Mouse (Mus musculus) ZHBTc4 (cell line): ENCODE measurements around the gene Nipa2.

ENCODE experiments used
- DNase-seq: peaks from one replicate; pipeline ENCODE4 v3.0.0-alpha.2; 2011; ENCODE audit warnings: low read depth, low spot score

Nipa2 gene

DNA sequence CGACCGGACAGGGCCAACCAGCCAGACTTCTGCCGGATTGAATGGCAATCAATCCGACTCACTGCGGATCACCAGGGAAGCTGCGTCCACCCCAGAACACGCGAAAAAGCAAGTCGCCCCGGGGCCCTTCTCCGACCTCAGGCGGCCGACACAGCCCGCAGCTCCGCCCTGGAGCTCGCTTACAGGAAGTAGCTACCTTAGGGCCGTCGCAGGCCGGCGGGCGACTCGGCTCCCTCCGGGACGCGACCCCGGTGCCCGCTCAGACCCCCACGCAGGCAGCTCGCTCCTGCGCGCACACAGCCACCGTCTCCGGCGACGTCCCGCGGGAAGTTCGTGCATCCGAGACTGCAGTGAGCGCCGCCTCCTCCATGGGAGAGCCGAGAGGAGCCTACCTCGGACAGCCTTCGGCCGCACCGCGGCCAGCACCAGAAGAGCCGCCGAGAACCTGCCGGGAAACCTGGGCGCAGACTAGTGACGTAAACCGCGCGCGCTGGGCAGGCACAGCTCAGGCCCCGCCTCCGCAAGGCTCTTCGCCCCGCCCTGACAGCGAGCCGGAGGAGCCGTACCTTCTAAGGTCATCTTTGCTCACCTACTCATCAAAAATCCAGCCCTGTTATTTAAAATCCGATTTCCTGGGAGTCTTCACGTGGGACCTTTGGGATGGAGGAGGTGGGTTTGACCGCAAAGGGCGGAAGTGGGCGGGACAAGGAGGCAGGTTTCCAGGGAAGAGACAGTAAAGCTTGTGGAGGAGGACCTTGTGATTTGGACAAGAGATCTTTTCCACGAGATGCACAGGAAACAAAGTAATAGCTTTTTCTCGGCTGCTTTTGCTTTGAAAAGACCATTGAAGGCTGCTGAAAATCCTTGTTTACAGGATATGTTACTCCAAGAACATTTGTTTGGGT, at the start of gene Nipa2:
TSS of gene Nipa2 (minus strand) at position 473 of the 905 bp plus-strand sequence.
- peak; percentile 98 for DNase-seq

DNA sequence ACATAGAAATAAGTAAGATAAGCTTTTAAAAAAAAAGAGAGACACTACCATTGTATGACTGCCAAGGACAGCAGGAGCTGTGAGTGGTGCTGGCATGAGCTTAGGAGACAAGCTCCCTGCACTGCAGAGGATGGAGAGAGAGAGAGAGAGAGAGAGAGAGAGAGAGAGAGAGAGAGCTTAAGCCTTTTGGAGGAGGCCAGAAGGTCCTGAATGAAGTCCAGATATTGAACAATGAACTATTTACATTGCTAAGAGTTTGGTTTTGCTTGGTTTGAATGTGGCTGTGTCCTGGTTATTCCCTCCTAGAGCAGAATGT, 48.7 kb upstream of the Nipa2 start:
- DNase-seq: no peak

DNA sequence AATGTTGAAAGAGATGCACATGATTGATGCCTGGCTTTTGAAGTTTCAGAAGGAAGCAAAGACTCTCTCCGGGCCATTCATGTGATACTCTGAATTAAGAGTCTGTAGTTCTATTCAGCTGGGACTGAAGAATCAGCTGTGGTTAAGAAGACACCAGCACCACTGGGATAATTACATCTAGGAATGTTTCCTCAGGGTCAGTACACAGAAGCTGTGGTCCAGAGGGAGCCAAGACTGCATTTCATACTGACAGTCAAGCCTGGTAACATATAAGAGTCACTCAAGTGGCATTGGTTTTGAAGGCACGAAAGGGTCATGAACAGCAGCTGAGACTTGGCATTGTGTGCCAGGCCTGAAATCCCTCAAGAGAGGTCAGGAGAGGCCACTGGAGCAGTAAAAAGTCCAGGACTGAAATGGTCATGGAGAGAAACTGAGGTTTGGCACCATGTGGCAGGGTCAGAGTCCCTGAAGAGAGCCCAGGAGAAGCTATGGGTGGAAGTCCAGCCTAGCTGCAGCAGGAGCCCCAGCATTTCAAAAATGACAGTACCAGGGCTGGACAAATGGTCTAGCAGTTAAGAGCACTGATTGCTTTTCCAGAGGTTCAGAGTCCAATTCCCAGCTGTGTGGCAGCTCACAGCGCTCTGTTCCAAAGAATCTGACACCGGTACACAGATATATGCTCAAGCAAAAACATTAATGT, 48.2 kb upstream of the Nipa2 start:
- no peak for DNase-seq

DNA sequence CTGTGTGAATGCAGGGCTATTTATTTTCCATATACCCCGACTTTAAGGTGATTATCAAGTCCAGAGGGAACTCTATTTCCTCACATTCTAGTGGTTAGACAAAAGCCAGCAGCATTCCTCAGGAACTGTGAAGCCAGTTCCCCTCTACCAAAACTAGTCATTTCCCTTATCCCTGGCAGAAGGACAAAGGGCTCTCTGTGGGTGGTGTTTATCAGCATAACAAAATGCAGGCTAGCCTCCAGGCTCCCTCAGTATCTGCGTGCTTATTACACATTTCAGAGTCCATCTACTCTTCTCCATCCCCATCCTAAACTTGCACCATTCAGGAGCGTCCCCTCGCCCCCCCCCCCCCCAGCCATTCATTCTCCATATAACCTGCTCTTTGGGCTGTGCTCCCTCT, 36.7 kb upstream of the Nipa2 start:
- peak; percentile 83 for DNase-seq

DNA sequence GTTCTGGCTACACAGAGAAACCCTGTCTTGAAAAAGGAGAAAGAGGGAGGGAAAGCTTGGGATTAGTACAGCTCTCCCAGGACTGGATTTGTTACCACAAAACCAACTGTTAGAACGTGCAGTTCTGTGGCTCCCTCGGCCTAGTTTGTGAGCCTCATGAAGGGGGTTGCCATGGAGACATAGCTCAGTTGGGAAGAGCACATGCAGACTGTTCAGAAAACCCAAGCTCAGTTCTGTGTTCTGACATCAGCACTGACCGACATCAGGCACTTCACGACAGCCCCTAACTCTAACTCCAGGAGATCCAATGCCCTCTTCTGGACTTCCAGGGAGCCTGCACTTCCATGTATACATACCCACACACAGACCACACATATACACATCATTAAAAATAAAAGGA, 32.7 kb upstream of the Nipa2 start:
- DNase-seq: peak; percentile 23

DNA sequence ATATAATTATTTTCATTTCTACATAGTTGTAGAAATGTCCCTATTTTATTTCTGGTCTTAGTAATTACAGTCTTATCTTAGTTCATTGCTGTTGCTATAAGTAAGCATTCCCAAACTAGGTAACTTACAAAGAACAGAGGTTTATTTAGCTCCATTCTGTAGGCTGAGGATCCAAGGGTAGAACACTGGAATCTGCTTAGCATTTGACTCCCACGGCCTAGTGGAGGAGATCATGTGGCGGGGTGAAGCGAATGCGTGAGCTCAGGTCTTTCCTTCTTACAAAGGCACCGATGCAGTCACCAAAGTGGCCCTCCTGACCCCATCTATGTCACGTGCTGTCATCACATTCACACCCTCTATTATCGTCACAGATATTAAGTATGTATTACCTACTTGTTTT, 29.6 kb upstream of the Nipa2 start:
- DNase-seq: no peak

DNA sequence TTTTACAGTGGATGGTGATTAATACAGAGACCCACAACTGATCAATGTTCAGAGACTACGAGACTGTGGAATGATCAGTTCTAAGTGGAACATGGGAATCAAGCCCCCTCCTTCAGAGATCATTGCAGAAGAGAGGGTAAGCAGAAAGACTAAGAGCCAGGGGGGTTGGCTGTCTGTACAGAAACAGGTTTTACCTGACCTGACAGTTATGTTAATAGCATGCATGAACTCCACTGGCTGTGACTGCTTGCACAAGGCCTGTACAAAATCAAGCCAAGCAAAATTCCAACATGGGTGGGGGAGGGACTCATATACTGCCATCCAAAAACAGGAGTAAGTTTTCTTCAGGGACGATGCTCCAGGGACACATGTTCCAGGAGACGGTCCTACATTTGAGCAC, 28.9 kb upstream of the Nipa2 start:
- peak; percentile 31 for DNase-seq

DNA sequence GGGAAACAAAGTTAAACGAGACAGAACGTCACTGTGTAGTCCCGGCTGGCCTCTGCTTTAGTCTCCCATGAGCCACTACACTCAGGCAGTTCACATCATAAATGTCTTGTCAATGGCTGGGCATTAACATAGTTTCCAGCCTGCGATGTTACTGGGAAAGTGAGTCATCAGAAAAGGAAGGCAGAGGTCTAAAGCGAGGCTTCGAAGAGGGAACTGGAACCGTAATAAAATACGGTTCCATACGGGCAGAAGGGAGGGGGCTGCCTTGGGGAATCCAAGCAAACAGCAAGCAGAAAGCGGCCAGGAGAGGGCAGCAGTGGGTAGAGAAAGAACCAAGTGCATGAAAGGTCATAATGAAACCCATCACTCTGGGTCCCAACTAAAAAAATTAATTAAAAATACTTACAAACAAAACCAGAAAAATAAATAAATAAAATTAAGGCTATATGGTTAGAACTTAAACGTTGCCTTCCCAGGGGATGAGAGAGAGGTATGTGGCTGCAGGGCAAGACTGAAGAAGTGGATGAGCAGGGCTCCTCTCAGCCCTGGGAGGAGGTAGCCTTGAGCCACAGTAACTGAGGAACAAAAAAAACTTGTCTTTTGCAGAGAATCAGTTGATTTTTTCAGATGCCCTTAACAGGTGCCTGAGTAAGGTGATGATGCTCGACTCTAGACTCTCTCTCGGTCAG, 24.4 kb upstream of the Nipa2 start:
- peak; percentile 80 for DNase-seq

DNA sequence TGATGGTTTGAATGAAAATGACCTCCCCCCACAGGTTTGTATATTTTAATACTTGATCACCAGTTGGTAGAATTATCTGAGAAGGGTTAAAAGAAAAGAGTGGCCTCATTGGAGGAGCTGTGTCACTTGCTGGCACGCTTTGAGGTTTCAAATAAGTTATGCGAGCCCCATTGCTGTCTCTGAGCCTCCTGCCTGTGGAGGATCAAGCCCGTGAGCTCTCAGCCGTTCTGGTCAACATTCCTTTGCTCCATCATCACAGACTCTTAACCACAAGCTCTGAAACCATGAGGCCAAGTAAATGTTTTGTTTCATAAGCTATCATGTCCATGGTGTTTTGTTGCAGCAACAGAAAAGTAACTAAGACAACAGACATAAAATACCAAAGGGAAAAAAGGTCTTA, 22.5 kb upstream of the Nipa2 start:
- DNase-seq: no peak

DNA sequence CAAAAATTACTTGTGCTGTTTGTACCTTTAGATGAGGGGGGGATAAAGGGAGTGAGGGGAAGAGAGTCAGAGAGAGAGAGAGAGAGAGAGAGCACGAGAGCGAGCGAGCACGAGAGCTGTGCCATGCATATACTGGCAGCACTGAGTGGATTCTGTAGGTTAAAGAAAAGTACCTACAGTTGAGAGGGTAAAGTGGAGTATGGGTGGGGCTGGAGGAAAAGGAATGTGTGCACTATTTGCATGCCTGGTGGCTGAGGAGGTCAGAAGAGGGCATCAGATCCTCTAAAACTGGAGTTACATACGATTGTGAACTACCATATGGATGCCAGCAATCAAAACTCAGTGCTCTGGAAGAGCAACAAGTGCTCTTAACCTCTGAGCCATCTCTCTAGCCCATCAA, 20.8 kb upstream of the Nipa2 start:
- DNase-seq: peak; percentile 51

DNA sequence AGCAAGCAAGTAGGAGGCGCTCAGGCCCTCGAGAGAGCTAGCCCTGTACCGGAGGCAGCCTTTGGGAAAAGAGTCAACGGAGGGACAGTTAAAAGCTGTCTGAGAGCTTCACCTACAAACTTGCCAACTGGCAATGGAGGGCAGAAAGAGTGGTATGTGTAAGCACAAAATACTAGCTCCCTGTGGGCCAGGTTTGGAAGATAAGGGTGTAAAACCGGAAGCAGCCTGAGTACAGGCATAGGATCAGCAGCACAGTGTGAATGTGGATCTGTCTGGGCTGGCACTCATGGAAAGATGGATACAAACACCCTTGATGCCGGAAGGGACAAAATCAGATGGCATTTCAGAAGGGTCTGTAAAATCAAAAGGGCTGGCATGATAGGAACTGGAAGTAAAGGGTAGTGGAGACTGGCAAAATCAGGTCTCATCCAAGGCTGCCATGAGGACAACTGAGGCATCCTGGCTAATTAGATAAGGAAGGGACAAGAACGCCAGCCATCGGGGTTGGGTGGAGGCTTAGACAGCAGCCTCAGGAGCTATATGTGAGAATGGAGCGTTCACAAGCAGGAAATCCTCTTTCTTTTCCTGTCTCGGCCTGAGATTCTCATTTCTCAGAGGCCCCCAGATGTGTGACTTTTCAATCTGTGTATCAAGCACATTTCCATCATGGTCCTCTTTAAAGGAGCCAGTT, 19.9 kb upstream of the Nipa2 start:
- DNase-seq: no peak

DNA sequence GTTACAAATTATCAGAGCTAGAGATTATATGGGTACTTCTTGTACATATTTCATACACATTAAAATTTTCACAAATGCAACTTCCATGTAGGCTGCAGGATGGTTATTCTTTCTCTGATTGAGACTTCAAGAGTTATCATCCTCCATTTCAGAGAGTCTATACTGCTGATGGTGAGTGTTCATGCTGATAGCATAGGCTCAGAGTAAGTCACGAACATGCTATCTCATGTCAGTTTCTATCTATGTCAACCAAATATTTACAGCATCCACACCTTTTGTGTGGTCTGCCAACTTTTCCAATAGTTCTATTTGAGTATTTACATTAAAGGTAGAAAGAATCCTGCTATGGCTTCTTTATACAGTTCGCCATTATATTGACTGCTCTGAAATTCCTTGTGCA, 19.2 kb upstream of the Nipa2 start:
- no peak for DNase-seq

DNA sequence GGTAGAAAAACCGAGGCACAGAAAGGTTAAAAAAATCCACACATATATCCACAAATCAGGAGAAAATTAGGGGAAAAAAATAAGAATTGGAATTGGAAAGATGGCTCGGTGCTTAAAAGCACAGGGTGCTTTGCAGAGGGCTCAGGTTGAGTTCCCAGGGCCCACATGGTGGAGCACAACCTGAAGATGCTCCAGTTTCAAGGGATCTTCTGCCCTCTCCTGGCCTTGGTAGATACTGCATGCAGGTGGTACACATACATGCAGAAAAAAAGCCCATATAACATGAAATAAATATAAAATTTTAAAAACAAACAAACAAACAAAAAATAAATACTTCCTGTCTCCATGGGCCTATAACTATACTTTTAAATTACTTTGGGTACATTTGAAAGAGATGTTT, 12.2 kb upstream of the Nipa2 start:
- DNase-seq: peak; percentile 64

DNA sequence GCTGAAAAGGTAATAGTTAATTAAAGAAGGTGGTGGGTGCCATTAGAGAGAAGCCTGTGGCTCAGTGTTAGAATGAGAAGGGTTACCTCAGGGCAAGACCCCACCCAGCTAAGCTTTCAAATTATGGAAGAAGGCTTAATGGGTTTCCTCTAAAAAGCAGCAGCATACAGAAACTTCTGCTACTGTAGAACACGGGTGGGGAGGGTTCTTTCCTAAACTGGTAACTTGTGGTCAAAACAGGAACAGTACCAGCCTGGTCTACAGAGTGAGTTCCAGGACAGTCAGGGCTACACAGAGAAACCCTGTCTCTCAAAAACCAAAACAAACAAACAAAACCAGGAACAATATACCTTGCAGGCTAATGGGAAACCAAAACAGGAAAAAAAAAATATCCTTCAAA, 7.1 kb upstream of the Nipa2 start:
- no peak for DNase-seq

DNA sequence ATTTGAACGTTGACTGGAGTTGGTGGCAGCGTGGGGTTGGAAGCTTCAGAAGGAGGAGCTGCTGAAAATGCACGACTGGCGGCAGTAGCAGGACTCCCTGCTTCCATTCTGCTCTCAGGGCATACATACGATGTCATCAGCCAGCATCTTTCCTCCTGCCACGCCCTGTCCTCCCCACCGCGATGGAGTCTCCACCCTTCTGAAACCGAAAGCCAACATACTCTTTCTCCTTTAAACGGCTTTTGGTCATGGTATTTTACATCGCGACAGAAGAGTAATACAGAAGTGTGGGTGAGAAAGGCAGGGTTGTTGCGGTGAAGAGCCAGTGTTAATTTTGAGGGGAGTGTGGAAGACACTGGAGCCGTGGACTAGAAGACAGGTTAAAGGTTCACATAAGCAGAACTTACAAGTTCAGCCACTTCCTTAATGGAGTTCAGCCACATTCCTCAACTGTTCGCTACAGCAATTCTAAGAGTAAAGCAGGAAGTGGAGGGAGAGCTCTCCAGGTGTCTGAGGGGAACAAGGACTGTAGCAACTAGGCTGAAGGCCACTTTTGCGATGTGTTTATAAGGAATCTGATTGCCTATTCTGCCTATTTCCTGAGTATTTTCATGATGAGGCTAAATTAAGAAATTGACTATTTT, 6.1 kb upstream of the Nipa2 start:
- DNase-seq: peak; percentile 66

DNA sequence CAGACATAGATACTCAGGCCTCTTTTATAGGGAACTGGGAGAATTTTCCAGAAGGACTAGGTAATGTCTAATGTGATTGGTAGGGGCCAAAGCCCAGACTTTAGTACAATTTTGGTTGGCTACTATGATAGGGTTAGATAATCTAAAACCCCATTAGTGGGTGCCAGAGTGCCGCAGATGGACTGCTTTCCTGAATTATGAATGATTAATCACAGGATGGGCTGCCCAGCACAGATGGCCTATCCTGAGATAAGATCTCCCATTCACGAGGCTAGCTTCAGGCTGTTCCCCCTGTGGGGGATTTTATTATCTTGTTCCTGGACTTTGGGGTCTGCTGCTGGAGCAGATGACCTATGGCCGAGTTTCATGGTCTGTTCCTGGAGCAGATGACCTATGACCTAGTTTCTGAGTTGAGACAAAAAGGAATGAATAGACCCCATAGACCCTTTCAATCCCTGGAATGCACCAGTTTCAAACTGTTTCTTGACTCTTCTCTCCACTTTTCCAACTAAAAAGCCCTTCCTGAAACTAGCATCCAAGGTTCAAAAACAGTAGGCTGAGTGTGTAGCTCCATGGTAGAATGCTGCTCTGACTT, 4.7 kb upstream of the Nipa2 start:
- DNase-seq: no peak

DNA sequence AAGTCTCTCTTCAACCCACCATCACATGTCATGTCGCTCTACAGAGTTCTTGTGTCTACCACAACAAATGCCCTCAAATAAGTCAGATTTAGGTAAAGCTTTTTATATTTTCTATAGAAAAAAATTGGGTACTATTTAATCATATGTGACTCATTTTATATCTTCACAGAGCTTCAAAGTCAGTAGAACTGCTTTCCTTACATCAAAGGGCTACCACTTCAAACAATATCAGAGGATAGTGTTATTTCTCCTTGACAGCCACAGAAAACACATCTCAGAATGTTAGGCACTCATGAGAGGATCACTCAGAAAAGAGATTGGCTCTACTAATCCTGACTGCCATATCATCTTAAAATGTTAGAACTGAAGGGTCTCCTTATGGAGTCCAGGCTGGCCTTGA, 1.8 kb downstream of the Nipa2 start:
- DNase-seq: no peak

DNA sequence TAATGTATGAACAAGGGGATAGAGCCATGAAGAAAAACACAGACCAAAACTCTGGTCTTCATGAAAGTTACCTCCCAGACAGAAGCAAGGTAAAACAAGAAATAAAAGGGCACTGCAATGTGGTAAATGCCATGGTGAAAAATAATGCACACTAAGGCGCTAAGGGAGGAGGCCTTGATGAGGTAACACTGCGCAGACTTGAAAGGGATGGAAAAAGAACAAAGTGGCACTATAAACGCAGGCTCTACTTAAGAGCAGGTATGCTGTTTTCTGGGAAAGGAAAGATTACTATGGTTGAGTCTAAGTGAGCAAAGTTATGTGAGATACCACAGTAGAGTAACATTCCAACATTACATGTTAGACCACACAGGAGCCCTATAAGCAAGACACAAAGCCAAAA, 2.5 kb downstream of the Nipa2 start:
- DNase-seq: no peak

DNA sequence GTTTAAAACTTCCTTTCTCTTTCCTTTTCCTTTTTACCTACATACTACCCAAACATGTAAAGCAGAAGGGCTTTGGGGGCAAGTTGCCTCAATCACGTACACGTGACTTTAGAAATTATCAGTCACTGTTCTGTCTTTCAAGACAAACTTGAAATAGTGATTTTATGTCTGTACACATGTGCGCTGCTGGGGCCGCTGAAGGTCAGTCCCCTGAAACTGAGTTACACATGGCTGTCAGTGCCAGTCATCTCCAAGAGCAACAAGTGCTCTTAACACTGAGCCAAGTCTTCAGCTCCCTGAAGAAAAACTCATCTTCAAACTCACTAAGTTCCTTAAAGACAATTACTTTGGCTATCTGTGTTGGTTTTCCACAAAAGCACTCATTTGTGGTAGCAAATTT, 4.4 kb downstream of the Nipa2 start:
- DNase-seq: no peak

DNA sequence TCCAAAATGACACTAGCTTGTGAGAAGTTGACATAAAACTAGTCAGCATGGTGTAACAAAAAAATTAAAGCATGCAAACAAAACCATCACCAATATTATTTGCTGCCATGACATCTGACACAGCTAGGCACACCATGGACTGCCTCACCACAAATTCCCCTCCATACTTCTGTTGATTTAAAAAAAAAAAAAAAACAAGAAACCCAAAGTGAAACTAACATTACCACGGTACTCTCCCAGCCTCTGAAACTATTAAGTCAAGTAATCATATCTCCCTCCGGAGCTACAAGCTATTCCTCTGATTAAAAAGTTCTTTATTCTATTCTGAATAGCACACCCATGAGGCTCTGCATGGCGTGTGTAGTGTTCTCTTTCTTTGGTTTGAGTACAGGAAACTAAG, 5.1 kb downstream of the Nipa2 start:
- no peak for DNase-seq

DNA sequence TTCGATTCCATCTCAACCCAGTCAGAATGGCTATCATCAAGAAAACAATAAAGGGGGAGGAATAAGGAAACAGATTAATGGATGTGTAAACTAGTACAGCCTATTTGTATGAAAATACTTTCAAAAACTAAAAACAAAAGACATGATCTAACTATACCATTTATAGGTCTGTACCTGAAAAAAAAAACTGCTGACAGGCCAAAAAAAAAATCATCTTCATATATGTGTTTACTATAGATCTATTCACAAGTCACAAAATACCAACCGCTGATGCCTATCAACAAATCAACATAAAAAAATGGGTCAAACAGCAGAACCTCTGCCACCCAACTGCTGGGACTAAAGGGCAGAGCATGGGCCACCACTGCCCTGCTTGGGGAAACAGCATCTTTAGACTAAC, 6.2 kb downstream of the Nipa2 start:
- no peak for DNase-seq
